Mouse (Mus musculus) hindbrain, embryonic 11.5 days (tissue): Measurements from ENCODE around the gene Arhgap29. TPM values are rescaled to one million over a fixed set of nuclear protein-coding genes. Genes with fewer than 3 reads are reported as not detected.

Source experiments
- ATAC-seq: fragments of 200-750 bp; cut with Nextera tagmentation; 2 replicates; pipeline ENCODE4 v1.8.0; 2017; ENCODE audit warnings: mild to moderate bottlenecking, moderate TSS enrichment, moderate library complexity; ENCODE audit not compliant: low FRiP score
- DNase-seq: peaks from one replicate; pipeline ENCODE4 v3.0.0-alpha.2; 2015; ENCODE audit warnings: low spot score
- H3K27ac ChIP-seq: fragments of 300-500 bp; sonication (generic); 2 replicates; pipeline ENCODE4 v1.5.1; 2014; ENCODE audit warnings: mild to moderate bottlenecking, low read depth, low read length
- H3K27me3 ChIP-seq: fragments of 300-500 bp; sonication (generic); 2 replicates; pipeline ENCODE4 v1.6.1; 2014; ENCODE audit warnings: mild to moderate bottlenecking, low read length, moderate library complexity, mixed read lengths; ENCODE audit not compliant: control insufficient read depth, insufficient read depth
- H3K36me3 ChIP-seq: fragments of 300-500 bp; sonication (generic); 2 replicates; pipeline ENCODE4 v1.6.1; 2014; ENCODE audit warnings: mild to moderate bottlenecking, low read length, moderate library complexity, mixed read lengths; ENCODE audit not compliant: control insufficient read depth, insufficient read depth
- H3K4me1 ChIP-seq: fragments of 300-500 bp; sonication (generic); replicated peaks from 2 replicates; pipeline ENCODE4 v1.6.1; 2014; ENCODE audit warnings: low read length, mixed read lengths; ENCODE audit not compliant: control insufficient read depth, insufficient read depth
- H3K4me2 ChIP-seq: fragments of 300-500 bp; sonication (generic); replicated peaks from 2 replicates; pipeline ENCODE4 v1.6.1; 2014; ENCODE audit warnings: mild to moderate bottlenecking, low read depth, low read length
- H3K4me3 ChIP-seq: fragments of 300-500 bp; sonication (generic); 2 replicates; pipeline ENCODE4 v1.5.1; 2014; ENCODE audit warnings: low read depth, low read length
- H3K9ac ChIP-seq: fragments of 300-500 bp; sonication (generic); 2 replicates; pipeline ENCODE4 v1.6.1; 2014; ENCODE audit warnings: low read depth, low read length
- H3K9me3 ChIP-seq: fragments of 300-500 bp; sonication (generic); 2 replicates; pipeline ENCODE4 v1.6.1; 2016; ENCODE audit warnings: low read length; ENCODE audit not compliant: control insufficient read depth
- WGBS: fragments of 180-500 bp; shearing (Covaris S2); extraction: QIAGEN DNeasy Blood & Tissue Kit; methylation state at CpG from one replicate; pipeline ENCODE4 v1.1.7; 2014; 5-methylcytosine and 5-hydroxymethylcytosine counted together
- polyA plus RNA-seq: library from polyadenylated mRNA; unstranded; fragments of >200 nt; fragmentation: Nextera tagmentation; extraction: Ambion mirVana; gene quantifications from 2 replicates; pipeline ENCODE4 v1.2.1, GENCODE M21; 2014

Gene Arhgap29
- polyA plus RNA-seq, 1 experiment from 2014 or later: 36.1 TPM

DNA sequence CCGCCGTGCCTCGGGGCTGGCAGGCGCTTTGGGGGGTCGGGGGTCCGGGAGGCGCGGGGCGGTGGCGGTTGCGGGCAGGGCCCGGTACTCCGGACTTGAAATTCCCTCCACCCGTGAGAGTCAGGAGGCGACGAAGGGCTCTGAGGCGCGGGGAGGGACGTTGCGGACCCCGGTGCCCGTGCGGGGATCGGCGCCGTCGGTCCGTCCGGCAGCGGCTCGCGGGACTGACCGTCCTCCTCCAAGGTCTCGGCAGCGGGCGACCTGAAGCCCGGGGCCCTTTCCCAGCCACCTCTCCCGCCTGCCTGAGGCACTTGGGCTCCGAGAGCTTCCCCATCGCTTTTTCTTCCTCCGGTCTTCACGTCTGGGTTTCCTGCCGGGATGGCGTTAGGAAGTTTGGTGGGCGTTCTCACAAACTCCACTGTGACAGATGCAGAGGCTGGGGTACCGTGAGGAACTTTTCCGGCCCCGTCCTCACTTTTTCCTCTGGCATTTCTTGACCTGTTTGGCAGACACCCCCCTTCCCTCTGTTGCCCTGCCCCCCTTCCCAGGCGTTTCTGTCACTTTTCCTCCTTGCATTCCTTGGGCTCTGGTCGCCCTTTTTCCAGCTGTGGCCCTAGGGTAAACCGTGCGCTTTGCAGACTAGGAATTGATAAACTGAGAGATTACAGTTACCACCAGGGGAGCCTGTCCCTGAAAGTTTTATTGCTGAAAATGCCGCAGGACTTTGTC, 1.3 kb downstream of the Arhgap29 start:
- Histone ChIP-seq H3K9me3 (no peaks in the 10 kb centered on the region), H3K4me1 (no peaks in the 10 kb centered on the region), H3K4me2 (peak overlapping the region; percentile 89), H3K4me3 (peak overlapping the region; percentile 56), H3K36me3 (no peaks in the 10 kb centered on the region), H3K27ac (no peak overlapping the region), H3K9ac (peak overlapping the region; percentile 54), H3K27me3 (peaks cover 9% of the 10 kb centered on the region)
- DNase-seq (peak; percentile 47), ATAC-seq (peak; percentile 64)
- WGBS: 1% methylated on average over 50 of the region's 53 CpGs

DNA sequence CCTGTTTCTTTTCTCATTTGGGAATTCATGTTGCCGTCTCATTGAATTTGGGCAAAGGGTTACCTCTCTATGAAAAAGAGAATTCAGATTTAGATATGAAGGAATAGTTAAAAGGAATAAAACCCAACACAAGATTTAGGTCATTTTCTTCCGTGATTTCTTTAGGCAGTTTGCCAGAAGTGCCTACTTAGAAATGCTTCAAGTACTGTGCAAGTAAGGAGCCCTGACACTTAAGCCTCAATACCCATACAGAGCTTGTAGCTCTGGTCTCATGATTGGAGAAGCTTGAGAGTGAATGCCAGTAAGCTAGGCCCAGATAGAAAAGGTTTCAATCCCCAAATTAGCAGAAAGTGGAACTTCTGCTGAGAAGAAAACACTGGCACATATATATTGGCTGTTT, 2.1 kb downstream of the Arhgap29 start:
- no peak overlapping the region for H3K4me2 ChIP-seq
- H3K4me3 ChIP-seq: no peak overlapping the region
- H3K27ac ChIP-seq: no peak overlapping the region
- DNase-seq (no peak), ATAC-seq (no peak)
- WGBS: 49% methylated on average over 2 of the region's 2 CpGs
- no peaks in the 10 kb centered on the region for H3K9me3 ChIP-seq
- H3K27me3 ChIP-seq: peaks cover 9% of the 10 kb centered on the region
- H3K9ac ChIP-seq: no peak overlapping the region
- no peaks in the 10 kb centered on the region for H3K36me3 ChIP-seq
- no peaks in the 10 kb centered on the region for H3K4me1 ChIP-seq

- no peak overlapping the region for H3K27ac ChIP-seq
- H3K36me3 ChIP-seq: no peaks in the 10 kb centered on the region
- no peak overlapping the region for H3K4me3 ChIP-seq
- no peak for ATAC-seq
- no peak overlapping the region for H3K9ac ChIP-seq
- peaks cover 9% of the 10 kb centered on the region for H3K27me3 ChIP-seq
- no peaks in the 10 kb centered on the region for H3K9me3 ChIP-seq
- 94% methylated on average over 4 of the region's 4 CpGs for WGBS
- H3K4me1 ChIP-seq: no peaks in the 10 kb centered on the region
- H3K4me2 ChIP-seq: no peak overlapping the region
- no peak for DNase-seq
Observed at GRCm38 (mm10) chr3:121955527-121955926, 3.2 kb downstream of the Arhgap29 start.

DNA sequence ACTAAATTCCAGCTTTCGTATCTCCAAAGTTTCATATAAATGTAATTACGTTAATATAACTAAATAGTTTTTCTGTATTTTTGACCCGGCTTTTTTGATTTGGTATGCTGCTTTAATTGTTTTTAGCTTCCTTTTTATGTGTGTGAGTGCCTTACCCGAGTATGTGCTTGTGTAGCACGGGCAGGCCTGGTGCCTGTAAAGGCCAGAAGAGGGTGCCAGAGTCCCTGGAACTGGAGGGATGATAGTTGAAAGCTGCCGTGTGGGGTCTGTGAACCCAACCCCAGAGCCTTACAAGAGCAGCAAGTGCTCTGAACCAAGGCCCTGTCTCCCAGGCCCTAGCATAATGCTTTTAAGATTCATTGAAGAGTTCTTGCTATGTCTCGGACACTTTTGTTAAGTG, 4.4 kb downstream of the Arhgap29 start:
- Histone ChIP-seq H3K9me3 (no peaks in the 10 kb centered on the region), H3K27ac (no peak overlapping the region), H3K4me3 (no peak overlapping the region), H3K27me3 (peaks cover 9% of the 10 kb centered on the region), H3K4me2 (no peak overlapping the region), H3K4me1 (no peaks in the 10 kb centered on the region), H3K9ac (no peak overlapping the region), H3K36me3 (no peaks in the 10 kb centered on the region)
- DNase-seq: no peak
- ATAC-seq: no peak
- WGBS: 84% methylated on average over 7 of the region's 7 CpGs

DNA sequence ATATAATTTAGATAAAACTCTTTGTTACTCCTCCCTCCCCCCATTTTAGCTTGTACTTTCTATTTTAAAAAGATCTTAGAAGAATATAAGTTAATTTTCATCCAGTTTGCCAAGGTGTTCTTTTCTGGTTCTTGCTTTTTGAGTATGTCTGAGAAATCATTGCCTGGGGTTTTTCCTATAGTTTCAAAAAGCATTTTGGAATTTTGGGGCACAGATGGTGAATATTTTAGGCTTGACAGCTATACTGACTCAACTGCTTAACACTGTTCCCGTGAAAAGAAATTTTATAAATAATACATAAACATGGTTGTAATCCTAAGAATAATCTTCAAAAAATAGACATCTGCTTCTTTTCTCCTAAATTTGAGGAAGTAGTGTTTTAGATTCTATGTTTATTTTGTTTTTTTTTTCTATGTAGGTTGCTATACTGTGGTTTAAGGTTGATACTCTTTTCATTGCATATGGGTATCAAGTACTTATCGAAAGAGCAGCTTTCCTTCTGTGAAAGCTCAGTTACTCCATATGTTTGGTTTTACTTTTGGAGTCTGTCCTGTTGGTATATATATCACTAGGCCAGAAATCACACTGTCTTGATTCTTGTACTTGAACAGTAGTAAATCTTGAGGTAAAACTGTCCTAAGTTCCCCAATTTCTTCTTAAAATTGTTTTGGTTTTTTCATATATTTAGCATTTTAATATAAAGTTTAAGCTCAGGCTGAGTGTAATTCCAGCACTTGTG, 5.4 kb downstream of the Arhgap29 start:
- H3K27ac ChIP-seq: no peak overlapping the region

GRCm38 (mm10) chr3:121964173-121964572, 11.8 kb downstream of the Arhgap29 start:
- H3K4me1 ChIP-seq: no peaks in the 10 kb centered on the region
- H3K9me3 ChIP-seq: no peaks in the 10 kb centered on the region
- peaks cover 2% of the 10 kb centered on the region; the same call in 1 of the 2 replicates for H3K27me3 ChIP-seq
- no peak overlapping the region for H3K4me2 ChIP-seq
- ATAC-seq (no peak), DNase-seq (peak; percentile 77)
- H3K4me3 ChIP-seq: no peak overlapping the region
- H3K9ac ChIP-seq: no peak overlapping the region
- no peaks in the 10 kb centered on the region for H3K36me3 ChIP-seq
- no peak overlapping the region for H3K27ac ChIP-seq

More for the DNA sequence above, 5.4 kb downstream of the Arhgap29 start:
- ATAC-seq: no peak
- no peak for DNase-seq
- Histone ChIP-seq H3K9me3 (no peaks in the 10 kb centered on the region), H3K4me3 (no peak overlapping the region), H3K9ac (no peak overlapping the region), H3K36me3 (no peaks in the 10 kb centered on the region), H3K27me3 (peaks cover 9% of the 10 kb centered on the region), H3K4me1 (no peaks in the 10 kb centered on the region), H3K4me2 (no peak overlapping the region)
- WGBS: 94% methylated on average over 2 of the region's 2 CpGs

DNA sequence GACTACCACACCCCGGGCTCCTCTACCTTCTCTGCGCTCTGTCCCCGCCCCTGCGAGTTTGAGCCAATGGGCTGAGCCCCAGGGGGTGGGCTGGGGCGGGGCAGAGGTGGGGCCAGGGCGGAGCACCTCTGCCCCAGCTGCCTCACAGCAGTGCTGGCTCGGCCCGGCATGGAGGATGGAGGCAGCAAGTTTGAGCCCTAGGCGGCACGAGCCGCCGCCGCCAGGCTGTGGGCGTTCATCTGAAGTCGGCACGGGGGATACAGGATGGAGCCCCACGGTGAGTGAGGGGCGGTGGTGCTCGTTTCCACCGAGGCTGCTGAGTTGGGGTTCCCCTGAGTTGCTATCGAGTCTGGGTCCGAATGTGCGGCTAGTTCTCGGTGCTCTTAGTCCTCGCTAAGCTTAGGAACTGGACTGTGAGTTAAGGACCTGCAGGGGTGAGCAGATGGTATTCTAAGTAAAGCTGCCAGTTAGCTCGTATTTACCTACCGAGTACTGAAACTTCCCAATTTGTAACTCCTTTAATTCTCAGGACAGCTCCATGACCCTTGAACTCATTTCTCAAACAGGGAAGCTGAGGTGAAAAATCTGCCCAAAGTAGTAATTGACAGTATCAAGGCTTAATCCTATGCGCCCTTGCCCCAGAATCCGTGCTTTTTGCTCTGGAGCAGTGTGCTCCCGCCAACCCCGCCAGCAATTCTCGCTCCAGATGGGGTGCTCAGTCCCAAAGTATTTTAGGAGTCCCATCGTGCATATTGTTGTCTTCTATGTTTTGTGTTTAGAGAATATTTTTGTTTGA, 15.5 kb downstream of the Arhgap29 start:
- WGBS: under 1% methylated on average over 33 of the region's 33 CpGs
- ATAC-seq: peak; percentile 100
- Histone ChIP-seq H3K27ac (no peak overlapping the region), H3K4me2 (peak overlapping the region; percentile 79), H3K4me3 (peak overlapping the region; percentile 54), H3K27me3 (peaks cover 2% of the 10 kb centered on the region; the same call in 1 of the 2 replicates), H3K4me1 (no peaks in the 10 kb centered on the region), H3K9ac (peak overlapping the region; percentile 52), H3K36me3 (no peaks in the 10 kb centered on the region), H3K9me3 (no peaks in the 10 kb centered on the region)
- peak; percentile 88 for DNase-seq

GRCm38 (mm10) chr3:121968621-121969020, 16.3 kb downstream of the Arhgap29 start:
- peak; percentile 44 for DNase-seq
- no peak overlapping the region for H3K27ac ChIP-seq
- no peak overlapping the region for H3K9ac ChIP-seq
- ATAC-seq: no peak
- H3K4me1 ChIP-seq: no peaks in the 10 kb centered on the region
- H3K9me3 ChIP-seq: no peaks in the 10 kb centered on the region
- WGBS: 4% methylated on average over 8 of the region's 8 CpGs
- H3K4me2 ChIP-seq: peak overlapping the region; percentile 79; the same call in 1 of the 2 replicates
- no peaks in the 10 kb centered on the region for H3K36me3 ChIP-seq
- H3K4me3 ChIP-seq: peak overlapping the region; percentile 54
- peaks cover 2% of the 10 kb centered on the region; the same call in 1 of the 2 replicates for H3K27me3 ChIP-seq
